Mouse (Mus musculus): ENCODE measurements around the gene Cpn2. TPM values are rescaled to one million over a fixed set of nuclear protein-coding genes. Genes with fewer than 3 reads are reported as not detected.

Gene Cpn2
- total RNA-seq, 2 experiments from 2014 or later: not detected

DNA sequence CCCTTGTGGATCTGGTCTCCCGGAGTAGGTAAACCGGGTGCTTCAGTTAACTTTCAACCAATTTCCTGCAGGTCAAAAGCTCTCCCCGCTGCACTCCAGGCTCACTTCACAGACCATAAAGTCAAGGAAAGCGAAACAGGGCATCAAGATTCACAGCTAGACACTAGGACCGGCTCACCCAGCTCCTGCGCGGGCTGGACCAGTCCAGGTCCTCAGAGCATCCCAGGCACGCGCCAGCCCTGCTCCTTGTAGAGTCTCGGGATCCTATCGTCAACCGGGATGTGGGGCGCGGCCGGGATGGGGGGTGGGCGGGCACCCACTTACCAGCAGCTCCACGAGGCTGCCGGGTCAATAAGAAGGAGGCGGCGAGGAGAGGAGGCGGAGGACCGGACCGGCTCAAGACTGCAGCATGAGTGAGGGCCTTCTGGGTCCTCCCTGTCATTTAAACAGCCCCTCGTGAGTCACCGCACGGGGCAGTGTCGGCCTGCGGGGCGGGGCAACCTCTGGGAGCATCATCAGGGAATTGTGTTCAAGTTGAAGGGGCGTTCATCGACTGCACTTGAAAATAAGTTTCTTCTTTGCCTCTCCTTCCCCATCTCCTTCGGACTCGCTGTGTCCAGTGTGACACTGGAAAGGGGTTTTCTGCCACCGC is 15.7 kb upstream of the Cpn2 start, which contains the start of gene Lrrc15:
TSS of gene Lrrc15 (minus strand) at position 413 of the 652 bp plus-strand sequence.
- ATAC-seq (replicated peaks; ENCODE audit: low FRiP score, low TSS enrichment, poor library complexity, severe bottlenecking): no peak

DNA sequence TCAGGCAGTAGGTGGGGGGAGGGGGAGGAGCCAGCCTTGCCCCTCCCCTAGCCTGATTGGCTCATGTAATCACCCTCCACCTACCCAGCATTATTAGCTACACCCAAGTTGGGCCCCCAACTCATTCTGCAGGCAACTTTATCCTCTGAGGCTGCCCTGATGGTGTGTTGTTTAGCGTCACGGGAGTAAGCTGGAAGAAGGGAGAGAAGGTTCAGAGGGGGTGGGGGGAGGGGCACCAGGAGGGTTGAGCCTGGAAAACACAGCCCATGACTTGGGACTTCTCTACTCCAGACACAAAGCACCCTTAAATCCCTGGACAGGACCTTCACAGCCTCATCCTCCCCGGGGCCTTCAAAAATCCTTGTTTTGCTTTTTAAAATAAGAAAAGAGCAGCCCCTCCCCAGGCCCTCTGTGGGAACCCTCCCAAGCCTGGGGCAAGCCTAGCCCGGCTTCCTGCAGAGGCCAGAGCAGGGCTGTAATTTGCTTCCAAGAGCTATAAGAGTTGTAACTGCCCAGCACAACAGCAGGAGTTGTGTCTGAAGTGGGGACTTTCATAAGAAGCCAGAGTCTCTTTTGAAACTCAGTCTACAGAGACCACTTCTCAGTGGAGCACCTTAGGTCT is 13.5 kb upstream of the Cpn2 start:
- no peak for ATAC-seq (replicated peaks; ENCODE audit: low FRiP score, low TSS enrichment, poor library complexity, severe bottlenecking)

DNA sequence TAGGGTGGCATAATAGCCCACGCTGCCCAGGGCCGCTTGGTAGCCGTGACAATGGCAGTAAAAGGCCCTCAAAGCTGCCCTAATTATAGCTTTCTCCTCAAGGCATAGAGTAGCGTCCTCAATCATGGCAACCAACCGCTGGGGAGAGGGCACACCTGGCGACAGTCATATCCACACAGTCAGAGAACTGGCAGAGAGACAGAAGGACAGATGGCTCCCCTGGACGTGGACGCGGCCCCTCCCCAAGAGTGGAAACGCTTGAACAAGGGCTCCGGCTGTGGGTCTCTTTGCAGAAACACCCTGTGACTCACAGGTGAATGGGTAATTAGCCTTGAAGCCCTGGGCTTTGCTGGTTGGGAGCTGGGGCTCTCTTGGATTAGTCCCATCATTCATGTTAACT is 11.1 kb upstream of the Cpn2 start:
- ATAC-seq (replicated peaks; ENCODE audit: low FRiP score, low TSS enrichment, poor library complexity, severe bottlenecking): no peak

DNA sequence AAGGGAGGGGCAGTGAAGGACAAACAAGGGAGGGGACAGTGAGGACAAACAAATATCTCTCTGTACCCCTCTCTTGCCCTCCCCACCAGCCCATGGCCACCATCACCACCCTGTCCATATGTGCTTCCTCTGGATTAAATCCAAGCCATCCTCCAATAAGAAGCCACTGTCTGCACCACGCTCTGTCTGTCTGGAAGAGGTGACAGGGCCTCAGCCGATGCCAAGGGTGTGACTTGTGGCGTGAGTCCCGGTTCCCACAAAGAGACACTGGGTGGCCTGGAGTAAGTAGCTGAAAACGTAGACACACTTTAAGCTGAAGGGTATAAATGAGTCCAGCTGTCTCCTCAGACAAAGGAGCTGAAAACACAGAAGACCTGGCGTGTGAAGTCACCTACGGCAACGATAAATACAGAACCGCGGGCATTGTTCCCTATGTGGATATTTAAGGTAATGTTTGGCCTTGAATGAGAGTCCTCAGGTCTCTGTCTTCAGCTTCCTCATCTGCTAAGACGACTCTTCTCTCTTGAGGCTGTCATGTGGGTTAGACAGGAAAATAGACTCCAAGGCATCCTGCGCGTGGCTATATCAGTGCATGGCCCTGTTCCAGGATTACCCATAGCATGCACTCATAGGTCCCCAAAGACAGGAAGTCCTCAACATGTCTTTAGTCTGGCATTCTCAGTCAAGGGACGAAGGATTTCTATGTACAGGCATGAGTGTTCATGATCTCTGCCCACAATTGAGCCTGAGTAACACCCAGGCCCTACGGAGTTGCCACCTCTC is 8.4 kb upstream of the Cpn2 start:
- no peak for ATAC-seq (replicated peaks; ENCODE audit: low FRiP score, low TSS enrichment, poor library complexity, severe bottlenecking)

GRCm38 (mm10) chr16:30273065-30273464 is 5.8 kb upstream of the Cpn2 start:
- ATAC-seq (replicated peaks; ENCODE audit: low FRiP score, low TSS enrichment, poor library complexity, severe bottlenecking): no peak

- no peak for ATAC-seq (replicated peaks; ENCODE audit: low FRiP score, low TSS enrichment, poor library complexity, severe bottlenecking)
Observed at GRCm38 (mm10) chr16:30271941-30272595, 4.8 kb upstream of the Cpn2 start.

- ATAC-seq (replicated peaks; ENCODE audit: low FRiP score, low TSS enrichment, poor library complexity, severe bottlenecking): no peak
Observed at GRCm38 (mm10) chr16:30271223-30271761, 4.0 kb upstream of the Cpn2 start.

GRCm38 (mm10) chr16:30266561-30266960 is 738 bp downstream of the Cpn2 start:
- no peak for ATAC-seq (replicated peaks; ENCODE audit: low FRiP score, low TSS enrichment, poor library complexity, severe bottlenecking)

DNA sequence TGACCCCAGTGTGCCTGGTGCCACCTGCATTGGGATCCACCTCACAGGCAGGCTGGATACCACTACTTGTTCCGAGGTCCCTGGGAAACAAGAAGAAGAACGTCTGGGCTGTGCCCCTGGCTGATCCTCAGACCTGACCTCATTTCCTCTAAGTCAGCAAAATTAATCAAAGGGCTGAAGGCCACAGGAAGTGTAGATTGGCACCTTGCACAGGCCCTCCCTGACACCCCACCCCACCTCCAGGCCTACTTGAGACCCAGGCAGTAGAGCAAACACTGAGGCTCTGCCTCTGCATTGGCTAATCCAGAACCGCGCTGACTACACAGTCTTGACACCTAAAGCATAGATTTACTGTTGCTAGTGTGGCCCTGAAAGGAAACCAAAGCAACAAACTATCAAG is 1.7 kb downstream of the Cpn2 start:
- no peak for ATAC-seq (replicated peaks; ENCODE audit: low FRiP score, low TSS enrichment, poor library complexity, severe bottlenecking)

- no peak for ATAC-seq (replicated peaks; ENCODE audit: low FRiP score, low TSS enrichment, poor library complexity, severe bottlenecking)
Observed at GRCm38 (mm10) chr16:30263156-30263555, 4.1 kb downstream of the Cpn2 start.

GRCm38 (mm10) chr16:30262664-30263063 is 4.6 kb downstream of the Cpn2 start:
- 0 out of 2 replicates have a peak, but pooled peaks have one; percentile 46 for ATAC-seq (replicated peaks; ENCODE audit: low FRiP score, low TSS enrichment, poor library complexity, severe bottlenecking)

DNA sequence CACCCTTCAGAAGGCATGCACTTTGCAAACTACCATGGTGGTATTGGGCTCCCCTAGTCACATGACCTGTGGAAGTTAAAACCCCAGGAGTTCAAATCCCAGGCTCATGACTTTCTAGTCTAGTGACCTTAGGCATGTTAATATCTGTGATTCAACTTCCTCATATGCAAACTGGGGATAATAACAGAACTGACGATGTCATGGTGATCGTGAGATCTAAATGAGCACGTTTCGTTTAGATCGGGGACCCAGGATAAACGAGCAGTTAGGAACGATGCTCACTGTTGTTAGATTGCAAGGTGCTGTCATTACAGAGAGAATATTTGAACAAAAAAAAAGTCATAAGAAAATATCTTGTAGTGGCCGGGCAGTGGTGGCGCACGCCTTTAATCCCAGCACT is 5.1 kb downstream of the Cpn2 start:
- ATAC-seq (replicated peaks; ENCODE audit: low FRiP score, low TSS enrichment, poor library complexity, severe bottlenecking): no peak

- no peak for ATAC-seq (replicated peaks; ENCODE audit: low FRiP score, low TSS enrichment, poor library complexity, severe bottlenecking)
Observed at GRCm38 (mm10) chr16:30261341-30261740, 6.0 kb downstream of the Cpn2 start.

DNA sequence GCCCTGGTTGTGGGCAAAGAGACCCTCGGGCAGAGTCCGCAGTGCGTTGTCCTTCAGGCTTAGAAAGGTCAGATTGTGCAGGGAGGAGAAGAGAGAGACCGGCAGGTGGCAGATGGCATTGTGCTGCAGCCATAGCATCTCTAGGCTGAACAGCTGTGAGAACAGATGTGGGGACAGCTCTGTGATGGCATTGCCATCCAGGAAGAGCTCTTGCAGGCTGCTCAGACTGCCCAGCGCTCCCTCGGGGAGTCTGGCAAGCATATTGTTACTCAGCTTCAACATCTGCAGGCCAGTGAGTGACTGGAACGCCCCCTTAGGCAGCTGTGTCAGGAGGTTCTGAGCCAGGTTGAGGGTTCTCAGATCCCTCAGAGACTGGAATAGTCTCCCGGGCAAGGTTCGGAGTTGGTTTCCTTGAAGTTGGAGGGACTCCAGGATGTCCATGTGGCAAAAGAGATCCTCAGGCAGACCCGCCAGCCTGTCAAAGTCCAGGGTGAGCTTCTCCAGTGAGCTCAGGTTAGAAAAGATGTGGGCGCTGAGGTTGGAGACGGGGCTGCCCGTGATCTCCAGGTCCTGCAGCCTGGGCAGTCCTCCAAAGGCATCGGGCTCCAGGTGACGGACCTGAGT is 7.2 kb downstream of the Cpn2 start:
- ATAC-seq (replicated peaks; ENCODE audit: low FRiP score, low TSS enrichment, poor library complexity, severe bottlenecking): no peak

DNA sequence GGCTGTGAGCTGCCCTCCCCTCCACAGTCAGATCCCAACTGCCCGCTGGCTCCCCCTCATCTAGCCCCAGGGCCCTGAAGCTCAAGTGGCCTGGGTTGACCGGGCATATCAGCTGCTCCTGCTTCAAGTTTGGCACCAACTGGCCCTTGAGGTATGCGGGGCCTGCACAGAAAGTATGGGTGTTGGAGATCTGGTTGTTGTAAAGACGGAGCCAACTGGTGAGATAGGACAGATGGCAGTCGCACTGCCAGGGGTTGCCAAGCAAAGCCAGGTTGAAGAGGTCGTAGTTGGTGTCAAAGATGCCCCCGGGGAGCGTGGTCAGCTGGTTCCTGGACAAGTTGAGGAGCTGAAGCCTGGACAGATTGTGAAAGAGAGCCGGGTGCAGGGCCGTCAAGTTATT is 7.9 kb downstream of the Cpn2 start:
- ATAC-seq (replicated peaks; ENCODE audit: low FRiP score, low TSS enrichment, poor library complexity, severe bottlenecking): no peak

- no peak for ATAC-seq (replicated peaks; ENCODE audit: low FRiP score, low TSS enrichment, poor library complexity, severe bottlenecking)
Observed at GRCm38 (mm10) chr16:30258441-30258840, 8.9 kb downstream of the Cpn2 start.

DNA sequence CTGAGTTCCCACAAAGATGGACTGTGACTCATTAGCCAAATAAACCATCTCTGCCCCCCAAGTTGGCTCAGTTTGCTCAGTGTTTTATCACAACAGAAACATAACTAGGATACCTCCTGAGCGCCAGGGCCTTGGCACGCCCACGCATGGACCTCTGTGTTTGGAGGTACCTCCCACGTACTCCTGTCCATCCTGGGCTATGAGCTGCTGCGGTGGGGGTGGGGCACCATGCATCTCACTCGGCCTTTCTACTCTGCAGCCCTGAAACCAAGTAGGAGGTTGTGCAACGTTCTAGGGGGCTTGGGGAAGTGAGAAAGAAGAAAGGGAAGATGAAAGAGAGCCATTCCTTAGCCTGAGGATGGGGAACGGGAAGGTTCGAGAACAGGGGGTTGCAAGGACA is 9.6 kb downstream of the Cpn2 start:
- ATAC-seq (replicated peaks; ENCODE audit: low FRiP score, low TSS enrichment, poor library complexity, severe bottlenecking): no peak

DNA sequence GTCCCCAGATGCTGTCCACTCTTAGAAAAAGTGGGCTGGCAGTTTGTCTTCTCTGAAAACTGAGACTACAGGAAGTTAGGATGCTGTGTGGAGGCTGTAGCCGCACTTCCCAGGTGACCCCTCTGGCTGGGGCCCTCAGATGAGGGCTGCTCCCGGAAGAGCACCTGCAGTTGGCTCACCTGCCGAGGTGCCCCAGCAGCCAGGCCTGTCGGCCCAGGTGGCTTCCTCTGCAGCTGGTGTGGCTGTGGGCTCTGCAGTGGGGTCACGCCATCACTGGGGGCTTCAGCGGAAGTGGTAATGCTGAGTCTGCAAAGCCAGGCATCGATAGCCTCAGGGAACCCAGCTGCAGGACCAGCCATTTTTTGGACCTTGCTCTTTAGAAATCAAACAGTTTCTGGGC is 12.2 kb downstream of the Cpn2 start:
- no peak for ATAC-seq (replicated peaks; ENCODE audit: low FRiP score, low TSS enrichment, poor library complexity, severe bottlenecking)

GRCm38 (mm10) chr16:30253900-30254299 is 13.4 kb downstream of the Cpn2 start:
- ATAC-seq (replicated peaks; ENCODE audit: low FRiP score, low TSS enrichment, poor library complexity, severe bottlenecking): no peak

All from megakaryocyte-erythroid progenitor cell, adult 5-6 weeks (primary cell).